Mouse (Mus musculus): Measurements from ENCODE around the gene Fam89a. TPM values are rescaled to one million over a fixed set of nuclear protein-coding genes. Genes with fewer than 3 reads are reported as not detected.

Fam89a gene
- total and polyA plus RNA-seq, 2 experiments from 2014 or later = 0.45 TPM; not detected in 1

GRCm38 (mm10) chr8:124792708-124793107 is 41.1 kb upstream of the Fam89a start, which contains the start of gene Trim67:
Gene Trim67 (plus strand): TSS chr8:124793092.
- Histone ChIP-seq H3K27ac (peak within 1 kb of the TSS; percentile 96), H3K27me3 (ENCODE audit: insufficient read depth, low read length) (no peaks in the 10 kb centered on the region), H3K4me2 (ENCODE audit: low read depth, low read length) (peak within 1 kb of the TSS; percentile 83), H3K4me1 (ENCODE audit: insufficient read depth, low read length) (peaks cover 13% of the 10 kb centered on the region), H3K36me3 (ENCODE audit: insufficient read depth, low read length) (no peaks in the 10 kb centered on the region), H3K9ac (replicated peaks; ENCODE audit: low read length) (peak within 1 kb of the TSS; percentile 78), H3K9me3 (ENCODE audit: low read length) (no peaks in the 10 kb centered on the region), H3K4me3 (ENCODE audit: low read length) (peak within 1 kb of the TSS; percentile 61)
- DNase-seq (ENCODE audit: low spot score) = peak; percentile 95
- 2% methylated on average over 38 of the region's 39 CpGs for WGBS
- ATAC-seq = peak; percentile 92
- no peak for TF ChIP-seq CTCF (IDR thresholded peaks at IDR 0.05; ENCODE audit: low read depth)

DNA sequence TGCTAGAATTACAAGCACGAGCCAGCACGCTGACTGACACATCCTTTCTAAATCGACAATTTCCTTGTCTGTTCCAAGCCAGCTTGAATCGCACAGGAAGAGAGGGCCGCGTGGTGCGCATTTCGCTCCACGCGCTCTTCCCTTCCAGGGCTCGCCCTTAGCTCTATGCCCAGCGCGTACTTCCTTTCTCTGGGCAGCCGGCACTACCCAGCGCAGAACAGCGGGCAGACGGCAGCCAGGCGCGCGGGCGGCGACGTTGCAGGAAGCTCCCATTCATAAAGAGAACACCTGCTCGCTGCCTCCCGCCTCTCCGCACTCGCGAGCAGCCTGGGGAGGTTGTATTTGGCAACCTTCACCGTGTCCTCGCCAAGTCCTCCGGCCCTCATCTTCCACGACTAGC is 40.6 kb upstream of the Fam89a start:
- Histone ChIP-seq H3K27ac (peak overlapping the region; percentile 96), H3K9ac (replicated peaks; ENCODE audit: low read length) (peak overlapping the region; percentile 78), H3K4me3 (ENCODE audit: low read length) (peak overlapping the region; percentile 61), H3K36me3 (ENCODE audit: insufficient read depth, low read length) (no peaks in the 10 kb centered on the region), H3K27me3 (ENCODE audit: insufficient read depth, low read length) (no peaks in the 10 kb centered on the region), H3K4me1 (ENCODE audit: insufficient read depth, low read length) (peaks cover 13% of the 10 kb centered on the region), H3K4me2 (ENCODE audit: low read depth, low read length) (peak overlapping the region; percentile 83), H3K9me3 (ENCODE audit: low read length) (no peaks in the 10 kb centered on the region)
- DNase-seq (ENCODE audit: low spot score) = peak; percentile 73
- TF ChIP-seq CTCF (IDR thresholded peaks at IDR 0.05; ENCODE audit: low read depth) = peak; percentile 9; the same call in 1 of the 2 replicates
- peak; percentile 30 for ATAC-seq
- WGBS = under 1% methylated on average over 32 of the region's 32 CpGs

DNA sequence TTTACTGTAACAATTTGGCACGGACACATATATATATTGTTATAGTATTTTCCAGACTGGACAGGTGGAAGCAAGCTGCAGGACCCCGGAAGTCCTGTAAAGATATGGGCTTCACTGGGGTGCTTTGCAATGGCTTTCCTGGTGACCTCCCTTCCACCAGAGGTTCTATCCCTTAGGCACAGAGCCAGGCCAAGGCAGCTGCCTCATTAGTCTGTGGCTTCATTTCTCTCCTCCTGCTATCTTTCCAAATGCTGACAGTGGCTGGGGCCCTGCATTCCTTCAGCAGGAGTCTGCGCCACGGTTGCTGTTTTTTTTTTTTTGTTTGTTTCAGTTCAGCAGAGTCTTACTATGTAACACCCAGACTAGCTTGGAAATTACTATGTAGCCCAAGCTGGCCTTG is 40.1 kb upstream of the Fam89a start:
- TF ChIP-seq CTCF (IDR thresholded peaks at IDR 0.05; ENCODE audit: low read depth) = no peak
- no peaks in the 10 kb centered on the region for H3K36me3 ChIP-seq (ENCODE audit: insufficient read depth, low read length)
- peak overlapping the region; percentile 83 for H3K4me2 ChIP-seq (ENCODE audit: low read depth, low read length)
- DNase-seq (ENCODE audit: low spot score) (no peak), ATAC-seq (no peak)
- H3K9me3 ChIP-seq (ENCODE audit: low read length) = no peaks in the 10 kb centered on the region
- H3K4me3 ChIP-seq (ENCODE audit: low read length) = peak overlapping the region; percentile 61
- H3K4me1 ChIP-seq (ENCODE audit: insufficient read depth, low read length) = peaks cover 10% of the 10 kb centered on the region
- H3K27ac ChIP-seq = peak overlapping the region; percentile 96
- 35% methylated on average over 4 of the region's 4 CpGs for WGBS
- H3K9ac ChIP-seq (replicated peaks; ENCODE audit: low read length) = peak overlapping the region; percentile 78
- no peaks in the 10 kb centered on the region for H3K27me3 ChIP-seq (ENCODE audit: insufficient read depth, low read length)

DNA sequence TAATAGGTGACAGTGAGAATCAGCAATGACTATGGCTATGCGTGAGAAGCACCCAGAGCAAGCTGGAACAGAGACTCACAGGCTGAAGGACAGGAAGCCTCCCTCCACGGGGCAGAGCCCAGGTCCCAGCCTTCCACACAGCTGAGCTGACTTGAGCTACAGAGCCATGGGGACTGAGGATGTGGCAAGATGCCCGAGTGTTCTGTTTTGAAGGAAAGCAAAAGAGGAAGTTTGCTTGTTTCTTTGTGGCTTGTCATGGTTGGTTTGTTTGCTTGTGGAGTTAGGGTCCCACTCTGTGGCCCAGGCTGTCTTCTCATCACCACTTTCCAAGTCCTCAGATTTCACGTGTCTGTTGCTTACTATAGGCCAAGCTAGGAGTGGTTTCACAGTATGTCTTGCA is 39.0 kb upstream of the Fam89a start:
- Histone ChIP-seq H3K4me2 (ENCODE audit: low read depth, low read length) (no peak overlapping the region), H3K36me3 (ENCODE audit: insufficient read depth, low read length) (no peaks in the 10 kb centered on the region), H3K27me3 (ENCODE audit: insufficient read depth, low read length) (no peaks in the 10 kb centered on the region), H3K4me1 (ENCODE audit: insufficient read depth, low read length) (0 out of 2 replicates have a peak, but pooled peaks cover 9% of the 10 kb centered on the region), H3K9me3 (ENCODE audit: low read length) (no peaks in the 10 kb centered on the region), H3K27ac (no peak overlapping the region), H3K9ac (replicated peaks; ENCODE audit: low read length) (no peak overlapping the region), H3K4me3 (ENCODE audit: low read length) (no peak overlapping the region)
- TF ChIP-seq CTCF (IDR thresholded peaks at IDR 0.05; ENCODE audit: low read depth) = no peak
- ATAC-seq (no peak), DNase-seq (ENCODE audit: low spot score) (no peak)
- WGBS = 73% methylated on average over 4 of the region's 4 CpGs

DNA sequence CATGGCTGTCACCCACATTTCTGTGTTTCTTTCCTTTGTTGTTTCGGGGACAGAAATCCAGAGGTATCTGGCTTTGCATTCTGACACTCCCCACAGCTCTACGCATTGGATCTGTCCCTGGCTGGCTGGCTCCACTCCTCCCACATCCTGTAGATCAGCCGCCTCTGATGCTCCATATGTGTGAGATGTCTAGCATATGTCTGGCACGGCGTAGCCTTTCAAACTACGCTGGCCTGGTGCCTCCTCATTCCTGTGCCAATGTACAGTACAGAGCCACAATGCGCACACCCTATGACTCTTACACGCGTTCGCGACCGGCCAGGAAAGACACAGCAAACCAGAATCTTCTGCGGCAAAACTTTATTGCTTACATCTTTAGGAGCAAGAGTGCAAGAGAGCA is 33.0 kb upstream of the Fam89a start:
- Histone ChIP-seq H3K36me3 (ENCODE audit: insufficient read depth, low read length) (no peaks in the 10 kb centered on the region), H3K27ac (no peak overlapping the region), H3K9me3 (ENCODE audit: low read length) (no peaks in the 10 kb centered on the region), H3K4me3 (ENCODE audit: low read length) (no peak overlapping the region), H3K4me1 (ENCODE audit: insufficient read depth, low read length) (no peaks in the 10 kb centered on the region), H3K27me3 (ENCODE audit: insufficient read depth, low read length) (no peaks in the 10 kb centered on the region), H3K4me2 (ENCODE audit: low read depth, low read length) (no peak overlapping the region), H3K9ac (replicated peaks; ENCODE audit: low read length) (no peak overlapping the region)
- DNase-seq (ENCODE audit: low spot score) = no peak
- 69% methylated on average over 13 of the region's 13 CpGs for WGBS
- ATAC-seq = no peak
- TF ChIP-seq CTCF (IDR thresholded peaks at IDR 0.05; ENCODE audit: low read depth) = no peak

- Histone ChIP-seq H3K36me3 (ENCODE audit: insufficient read depth, low read length) (no peaks in the 10 kb centered on the region), H3K4me2 (ENCODE audit: low read depth, low read length) (no peak overlapping the region), H3K9me3 (ENCODE audit: low read length) (no peaks in the 10 kb centered on the region), H3K9ac (replicated peaks; ENCODE audit: low read length) (no peak overlapping the region), H3K27ac (no peak overlapping the region), H3K27me3 (ENCODE audit: insufficient read depth, low read length) (no peaks in the 10 kb centered on the region), H3K4me3 (ENCODE audit: low read length) (no peak overlapping the region), H3K4me1 (ENCODE audit: insufficient read depth, low read length) (no peaks in the 10 kb centered on the region)
- DNase-seq (ENCODE audit: low spot score) (no peak), ATAC-seq (no peak)
- no peak for TF ChIP-seq CTCF (IDR thresholded peaks at IDR 0.05; ENCODE audit: low read depth)
- WGBS = 86% methylated on average over 15 of the region's 15 CpGs
Observed at GRCm38 (mm10) chr8:124783228-124783627, 31.6 kb upstream of the Fam89a start.

DNA sequence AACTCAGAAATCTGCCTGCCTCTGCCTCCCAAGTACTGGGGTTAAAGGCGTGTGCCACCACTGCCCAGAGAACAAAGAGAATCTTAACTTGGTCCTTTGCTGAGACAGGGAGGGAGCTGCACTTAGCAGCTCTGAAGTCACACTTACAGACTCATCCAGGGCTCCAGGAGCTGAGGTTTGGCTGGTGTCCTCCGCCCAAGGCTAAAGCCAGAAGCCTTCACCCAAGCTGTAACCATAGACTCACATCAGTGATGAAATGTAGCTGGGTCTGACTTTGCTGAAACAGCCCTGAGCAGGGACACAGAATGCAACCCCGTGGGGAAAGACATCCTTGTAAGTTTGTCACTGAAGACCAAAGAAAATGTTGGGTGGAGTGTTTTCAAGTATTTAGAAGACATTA is 30.8 kb upstream of the Fam89a start:
- no peaks in the 10 kb centered on the region for H3K27me3 ChIP-seq (ENCODE audit: insufficient read depth, low read length)
- 78% methylated on average over 3 of the region's 3 CpGs for WGBS
- H3K4me2 ChIP-seq (ENCODE audit: low read depth, low read length) = no peak overlapping the region
- no peaks in the 10 kb centered on the region for H3K9me3 ChIP-seq (ENCODE audit: low read length)
- ATAC-seq = no peak
- no peaks in the 10 kb centered on the region for H3K36me3 ChIP-seq (ENCODE audit: insufficient read depth, low read length)
- no peak overlapping the region for H3K27ac ChIP-seq
- no peaks in the 10 kb centered on the region for H3K4me1 ChIP-seq (ENCODE audit: insufficient read depth, low read length)
- no peak for TF ChIP-seq CTCF (IDR thresholded peaks at IDR 0.05; ENCODE audit: low read depth)
- no peak for DNase-seq (ENCODE audit: low spot score)
- no peak overlapping the region for H3K4me3 ChIP-seq (ENCODE audit: low read length)
- H3K9ac ChIP-seq (replicated peaks; ENCODE audit: low read length) = no peak overlapping the region
